26 mouse cellular contexts compared by ENCODE assay signal in genomic region chr11:117801650-117802049, GRCm38 (mm10). TPM values are rescaled to one million over a fixed set of nuclear protein-coding genes. Genes with fewer than 3 reads are reported as not detected.
DNase-seq lines count a peak whose midpoint lies in the region; ATAC-seq and TF ChIP-seq lines count a peak whose summit lies in the region.
"Had no signal": no experiment of that assay in that cellular context is flagged by ENCODE, and none has a peak within 500 bp of the region (broad histone marks: within the 10 kb centered on the region; RNA-seq: fewer than 3 reads in every experiment).

No protein-coding gene starts in this region.

- H3K27me3 ChIP-seq in C2C12 (ENCODE audit: control insufficient read depth, insufficient read depth, insufficient read length): no peaks in the 10 kb centered on the region
- H3K27me3 ChIP-seq in liver, embryonic 13.5 days: no peaks in the 10 kb centered on the region
- H3K27me3 ChIP-seq in liver, postnatal 0 days (ENCODE audit: insufficient read depth, low read length): no peaks in the 10 kb centered on the region
- H3K27me3 ChIP-seq: CH12.LX; embryonic facial prominence, embryonic 12.5 days; forebrain, embryonic 13.5 days; heart, embryonic 15.5 days; Patski had no signal

- H3K79me3 ChIP-seq in C2C12 (ENCODE audit: low read depth): no peaks in the 10 kb centered on the region

- peak overlapping the region; percentile 99 for H3K27ac ChIP-seq in liver, embryonic 13.5 days
- no peak overlapping the region for H3K27ac ChIP-seq in liver, postnatal 0 days (ENCODE audit: low read depth)
- H3K27ac ChIP-seq: embryonic facial prominence, embryonic 12.5 days; forebrain, embryonic 13.5 days; heart, adult 2 months; heart, embryonic 15.5 days; hindbrain, embryonic 14.5 days had no signal

- no peak overlapping the region for H3ac ChIP-seq in C2C12 (ENCODE audit: control insufficient read depth, insufficient read length, low read depth)

- 90% methylated on average over 7 of the region's 7 CpGs for WGBS in liver, embryonic 13.5 days (ENCODE audit: insufficient replicate concordance)
- 91% methylated on average over 7 of the region's 7 CpGs for WGBS in liver, postnatal 0 days (ENCODE audit: insufficient replicate concordance)

- peak; percentile 47 for DNase-seq in gastrocnemius, adult 18-20 months (ENCODE audit: low spot score)
- no peak for DNase-seq in gastrocnemius, adult 8-10 months (ENCODE audit: low spot score in 2 of 2)
- no peak for DNase-seq in liver, embryonic 13.5 days
- no peak for DNase-seq in liver, postnatal 0 days
- no peak for DNase-seq in thymus, adult 18-20 months
- DNase-seq in thymus, postnatal 14 days: no peak
- DNase-seq: adrenal gland, postnatal 14 days; cerebellum, adult 11-12 months; cerebellum, adult 9-10 months; cerebellum, postnatal 25 days; forebrain, postnatal 0 days; gastrocnemius, postnatal 14 days; heart, adult 2 months; heart, postnatal 14 days had no signal

- peak overlapping the region; percentile 95 for H3K9ac ChIP-seq in liver, embryonic 13.5 days
- H3K9ac ChIP-seq in liver, postnatal 0 days (replicated peaks): no peak overlapping the region
- H3K9ac ChIP-seq: embryonic facial prominence, embryonic 12.5 days; forebrain, embryonic 13.5 days; forebrain, postnatal 0 days; heart, embryonic 15.5 days; hindbrain, embryonic 14.5 days had no signal

- H3K79me2 ChIP-seq in C2C12 (ENCODE audit: control insufficient read depth, insufficient read depth): no peaks in the 10 kb centered on the region

- peak overlapping the region; percentile 81 for H3K4me2 ChIP-seq in liver, embryonic 13.5 days
- peak overlapping the region; percentile 38; the same call in 1 of the 2 replicates for H3K4me2 ChIP-seq in liver, postnatal 0 days (ENCODE audit: low read depth, low read length)
- H3K4me2 ChIP-seq: embryonic facial prominence, embryonic 12.5 days; forebrain, embryonic 13.5 days; heart, embryonic 11.5 days; heart, embryonic 15.5 days; hindbrain, embryonic 14.5 days had no signal

- no peaks in the 10 kb centered on the region for H3K9me3 ChIP-seq in liver, embryonic 13.5 days (replicated peaks)
- no peaks in the 10 kb centered on the region for H3K9me3 ChIP-seq in liver, postnatal 0 days (ENCODE audit: low read length)
- H3K9me3 ChIP-seq: embryonic facial prominence, embryonic 12.5 days; forebrain, embryonic 13.5 days; heart, embryonic 15.5 days had no signal

- no peak overlapping the region for H3K4me3 ChIP-seq in C2C12 (ENCODE audit: insufficient read depth, poor library complexity, severe bottlenecking)
- H3K4me3 ChIP-seq in liver, embryonic 13.5 days (replicated peaks): peak overlapping the region; percentile 80
- 0 out of 2 replicates have a peak overlapping the region, but pooled peaks have one; percentile 5 for H3K4me3 ChIP-seq in liver, postnatal 0 days (ENCODE audit: low read depth, low read length)
- H3K4me3 ChIP-seq: embryonic facial prominence, embryonic 12.5 days; forebrain, embryonic 13.5 days; heart, adult 2 months; heart, embryonic 15.5 days had no signal

- no peak for TF ChIP-seq CTCF in C2C12 (IDR thresholded peaks at IDR 0.05; ENCODE audit: control insufficient read depth, insufficient read depth, insufficient read length)
- TF ChIP-seq CTCF in liver, postnatal 0 days (IDR thresholded peaks at IDR 0.05; ENCODE audit: low read depth): no peak

- no peak for TF ChIP-seq EP300 in liver, postnatal 0 days (IDR thresholded peaks at IDR 0.05; ENCODE audit: low read depth)

- no peaks in the 10 kb centered on the region for H3K36me3 ChIP-seq in C2C12 (ENCODE audit: control insufficient read depth, insufficient read depth)
- H3K36me3 ChIP-seq in liver, embryonic 13.5 days: peaks cover 71% of the 10 kb centered on the region
- peaks cover 14% of the 10 kb centered on the region for H3K36me3 ChIP-seq in liver, postnatal 0 days (replicated peaks; ENCODE audit: insufficient read depth, low read length)
- H3K36me3 ChIP-seq: embryonic facial prominence, embryonic 12.5 days; heart, embryonic 15.5 days had no signal

- no peak for ATAC-seq in liver, embryonic 13.5 days (ENCODE audit: low read depth)
- ATAC-seq in liver, postnatal 0 days: no peak
- ATAC-seq: activated CD4-positive, CD25-positive, alpha-beta regulatory T cell, adult 4 months; forebrain, embryonic 13.5 days; forebrain, postnatal 0 days; Patski had no signal

- H3K4me1 ChIP-seq in liver, embryonic 13.5 days (replicated peaks): peaks cover 93% of the 10 kb centered on the region
- H3K4me1 ChIP-seq in liver, postnatal 0 days (ENCODE audit: insufficient read depth): peaks cover 20% of the 10 kb centered on the region
- H3K4me1 ChIP-seq: forebrain, embryonic 13.5 days had no signal

TF ChIP-seq in C2C12, 6 proteins besides CTCF, POLR2A, EP300 and RAD21:
- no peak for TF ChIP-seq MAX (IDR thresholded peaks at IDR 0.05)
- TF ChIP-seq MYOD1 (IDR thresholded peaks at IDR 0.05; ENCODE audit: control insufficient read depth, insufficient read length, low read depth): peak; percentile 49
- TF ChIP-seq USF1 (IDR thresholded peaks at IDR 0.05; ENCODE audit: low read depth): no peak
- no peak for TF ChIP-seq MYOG (IDR thresholded peaks at IDR 0.05; ENCODE audit: control insufficient read depth, extremely low read depth, insufficient read length)
TF ChIP-seq in C2C12: peak in this region for 1.

RNA-seq across cellular contexts. Expression of gene 6030468B19Rik, which starts 4.2 kb away (rescaled TPM):
- total RNA-seq in gastrocnemius, adult 18-20 months (2021): not detected
- not detected for total RNA-seq in gastrocnemius, adult 8-10 months (2022)
- polyA plus RNA-seq in C2C12 (2012; fragmentation: generic; extraction: Trizol): not detected
- 78.8 and 85.7 TPM in 2 replicates for polyA plus RNA-seq in liver, embryonic 13.5 days (2015; fragmentation: Nextera tagmentation; extraction: Ambion mirVana)
- polyA plus RNA-seq in liver, postnatal 0 days (2015; fragmentation: Nextera tagmentation; extraction: Ambion mirVana): 32.7 and 33.8 TPM in 2 replicates
- total RNA-seq: adrenal gland, adult 18-20 months; forebrain, postnatal 0 days; gastrocnemius, postnatal 14 days; heart, adult 2 months; heart, postnatal 14 days had no signal
- polyA plus RNA-seq: forebrain, embryonic 13.5 days; forebrain, postnatal 0 days; gonadal fat pad, adult 2 months; Patski had no signal

RNA-seq across cellular contexts. Expression of gene Gm20708, which starts 7.8 kb away (rescaled TPM):
- under 1 TPM; 0.47 to 0.68 TPM for total RNA-seq in gastrocnemius, adult 18-20 months (2021)
- 1 to 10 TPM in 2 of 4 experiments, under 1 TPM in 1, not detected in 1; 0.46 to 1.2 (median 1.1) TPM for total RNA-seq in gastrocnemius, adult 8-10 months (2022)
- polyA plus RNA-seq in C2C12 (2012; fragmentation: generic; extraction: Trizol): 0.16 TPM
- 0.30 TPM in 1 of 2 replicates, not detected in the other for polyA plus RNA-seq in liver, embryonic 13.5 days (2015; fragmentation: Nextera tagmentation; extraction: Ambion mirVana)
- polyA plus RNA-seq in liver, postnatal 0 days (2015; fragmentation: Nextera tagmentation; extraction: Ambion mirVana): 0.33 and 0.48 TPM in 2 replicates
- total RNA-seq: hematopoietic stem cell, adult 5-6 weeks had no signal

RNA-seq across cellular contexts. Expression of gene Syngr2, which starts 7.8 kb away (rescaled TPM):
- 100 to 1,000 TPM; 182 to 192 TPM for total RNA-seq in gastrocnemius, adult 18-20 months (2021)
- total RNA-seq in gastrocnemius, adult 8-10 months (2022): 100 to 1,000 TPM; 182 to 198 (median 184) TPM
- 65.3 TPM for polyA plus RNA-seq in C2C12 (2012; fragmentation: generic; extraction: Trizol)
- polyA plus RNA-seq in liver, embryonic 13.5 days (2015; fragmentation: Nextera tagmentation; extraction: Ambion mirVana): 50.5 and 55.3 TPM in 2 replicates
- 60.6 and 62.2 TPM in 2 replicates for polyA plus RNA-seq in liver, postnatal 0 days (2015; fragmentation: Nextera tagmentation; extraction: Ambion mirVana)

RNA-seq across cellular contexts. Expression of gene Tmc6, which starts 19.7 kb away (rescaled TPM):
- 1 to 10 TPM; 2.5 to 4.9 TPM for total RNA-seq in gastrocnemius, adult 18-20 months (2021)
- total RNA-seq in gastrocnemius, adult 8-10 months (2022): 1 to 10 TPM; 2.4 to 6.4 (median 4.5) TPM
- 23.2 TPM for polyA plus RNA-seq in C2C12 (2012; fragmentation: generic; extraction: Trizol)
- polyA plus RNA-seq in liver, embryonic 13.5 days (2015; fragmentation: Nextera tagmentation; extraction: Ambion mirVana): 53.0 and 53.7 TPM in 2 replicates
- 19.0 and 20.2 TPM in 2 replicates for polyA plus RNA-seq in liver, postnatal 0 days (2015; fragmentation: Nextera tagmentation; extraction: Ambion mirVana)

RNA-seq across cellular contexts. Expression of gene Tmc8, which starts 19.8 kb away (rescaled TPM):
- total RNA-seq in gastrocnemius, adult 18-20 months (2021): under 1 TPM; 0.64 to 0.78 TPM
- total RNA-seq in gastrocnemius, adult 8-10 months (2022): under 1 TPM; 0.38 to 0.89 (median 0.43) TPM
- polyA plus RNA-seq in C2C12 (2012; fragmentation: generic; extraction: Trizol): 0.09 TPM
- 16.0 and 16.2 TPM in 2 replicates for polyA plus RNA-seq in liver, embryonic 13.5 days (2015; fragmentation: Nextera tagmentation; extraction: Ambion mirVana)
- 6.3 and 6.8 TPM in 2 replicates for polyA plus RNA-seq in liver, postnatal 0 days (2015; fragmentation: Nextera tagmentation; extraction: Ambion mirVana)

Comparison
In these comparisons a context has a peak if more than half of its experiments do, and no peak if none do; other contexts are left out.
1. RNA of gene 6030468B19Rik, which starts 4.2 kb away (polyA plus RNA-seq): 78.8 to 85.7 TPM in liver, embryonic 13.5 days and 32.7 to 33.8 TPM in liver, postnatal 0 days; not detected in C2C12 (single experiment); every median in the first group is over 10 times any median in the second.